Mouse (Mus musculus) lung, embryonic 15.5 days (tissue): ENCODE measurements around the gene Fam196b. TPM values are rescaled to one million over a fixed set of nuclear protein-coding genes. Genes with fewer than 3 reads are reported as not detected.

Source experiments
- ATAC-seq: fragments of 200-750 bp; cut with Nextera tagmentation; 2 replicates; pipeline ENCODE4 v1.8.0; 2017; ENCODE audit warnings: moderate number of reproducible peaks, borderline replicate concordance; ENCODE audit not compliant: low FRiP score, low TSS enrichment; ENCODE audit errors: extremely low read depth
- H3K27ac ChIP-seq: fragments of 300-500 bp; sonication (generic); 2 replicates; pipeline ENCODE4 v1.5.1; 2015; ENCODE audit warnings: moderate library complexity, mild to moderate bottlenecking, inconsistent platforms
- H3K27me3 ChIP-seq: fragments of 300-500 bp; sonication (generic); 2 replicates; pipeline ENCODE4 v1.6.1; 2015; ENCODE audit warnings: inconsistent platforms
- H3K36me3 ChIP-seq: fragments of 300-500 bp; sonication (generic); 2 replicates; pipeline ENCODE4 v1.6.1; 2015; ENCODE audit warnings: inconsistent platforms
- H3K4me1 ChIP-seq: fragments of 300-500 bp; sonication (generic); 2 replicates; pipeline ENCODE4 v1.6.1; 2015; ENCODE audit warnings: inconsistent platforms
- H3K4me2 ChIP-seq: fragments of 300-500 bp; sonication (generic); 2 replicates; pipeline ENCODE4 v1.6.1; 2015; ENCODE audit warnings: inconsistent platforms, mild to moderate bottlenecking, moderate library complexity
- H3K4me3 ChIP-seq: fragments of 300-500 bp; sonication (generic); 2 replicates; pipeline ENCODE4 v1.5.1; 2015; ENCODE audit warnings: mild to moderate bottlenecking, inconsistent platforms
- H3K9ac ChIP-seq: fragments of 300-500 bp; sonication (generic); 2 replicates; pipeline ENCODE4 v1.6.1; 2015; ENCODE audit warnings: inconsistent platforms
- H3K9me3 ChIP-seq: fragments of 300-500 bp; sonication (generic); 2 replicates; pipeline ENCODE4 v1.6.1; 2016; ENCODE audit warnings: inconsistent platforms
- WGBS: fragments of 180-500 bp; shearing (Covaris S2); methylation state at CpG from one replicate; pipeline ENCODE4 v1.1.7; 2015; 5-methylcytosine and 5-hydroxymethylcytosine counted together
- polyA plus RNA-seq: library from polyadenylated mRNA; unstranded; fragments of >200 nt; fragmentation: Nextera tagmentation; extraction: Ambion mirVana; gene quantifications from 2 replicates; pipeline ENCODE4 v1.2.1, GENCODE M21; 2015

Gene Fam196b
- polyA plus RNA-seq, 1 experiment from 2014 or later = 0.06 TPM

GRCm38 (mm10) chr11:34421061-34421460, 106.4 kb downstream of the Fam196b start:
- Histone ChIP-seq H3K4me1 (no peaks in the 10 kb centered on the region), H3K4me3 (no peak overlapping the region), H3K9me3 (no peaks in the 10 kb centered on the region), H3K9ac (no peak overlapping the region), H3K4me2 (no peak overlapping the region), H3K36me3 (no peaks in the 10 kb centered on the region), H3K27me3 (no peaks in the 10 kb centered on the region), H3K27ac (no peak overlapping the region)
- no peak for ATAC-seq
- WGBS = 49% methylated on average over 6 of the region's 6 CpGs

- Histone ChIP-seq H3K9ac (no peak overlapping the region), H3K4me1 (no peaks in the 10 kb centered on the region), H3K9me3 (no peaks in the 10 kb centered on the region), H3K4me3 (no peak overlapping the region), H3K36me3 (no peaks in the 10 kb centered on the region), H3K4me2 (no peak overlapping the region), H3K27ac (no peak overlapping the region), H3K27me3 (no peaks in the 10 kb centered on the region)
- ATAC-seq = no peak
- WGBS = 95% methylated on average over 1 of the region's 1 CpGs
These were observed 109.9 kb downstream of the Fam196b start for GRCm38 (mm10) chr11:34424546-34424945.

DNA sequence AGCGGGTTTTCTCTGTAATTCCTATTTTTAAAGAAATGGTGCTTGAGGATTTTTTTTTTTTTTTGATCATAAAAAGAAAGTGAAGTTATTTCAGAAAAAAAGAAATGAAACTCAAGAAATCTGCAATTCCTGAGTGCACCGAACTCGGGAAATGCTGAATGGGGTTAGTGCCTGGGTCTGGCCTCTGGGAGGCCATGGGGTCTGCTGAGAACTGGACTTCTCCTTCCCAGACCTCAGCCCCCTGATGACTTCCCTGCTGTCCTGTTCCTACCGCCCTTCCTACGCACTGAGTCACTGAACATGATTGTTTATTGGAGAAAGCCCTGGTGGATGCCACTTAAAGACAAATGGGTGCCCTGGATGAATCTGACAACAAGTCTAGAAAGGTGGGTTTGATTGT, 112.6 kb downstream of the Fam196b start:
- ATAC-seq = no peak
- WGBS = 75% methylated on average over 5 of the region's 5 CpGs
- H3K4me1 ChIP-seq = no peaks in the 10 kb centered on the region
- H3K9ac ChIP-seq = no peak overlapping the region
- H3K4me2 ChIP-seq = no peak overlapping the region
- no peaks in the 10 kb centered on the region for H3K36me3 ChIP-seq
- H3K9me3 ChIP-seq = no peaks in the 10 kb centered on the region
- H3K27me3 ChIP-seq = no peaks in the 10 kb centered on the region
- no peak overlapping the region for H3K27ac ChIP-seq
- H3K4me3 ChIP-seq = no peak overlapping the region

DNA sequence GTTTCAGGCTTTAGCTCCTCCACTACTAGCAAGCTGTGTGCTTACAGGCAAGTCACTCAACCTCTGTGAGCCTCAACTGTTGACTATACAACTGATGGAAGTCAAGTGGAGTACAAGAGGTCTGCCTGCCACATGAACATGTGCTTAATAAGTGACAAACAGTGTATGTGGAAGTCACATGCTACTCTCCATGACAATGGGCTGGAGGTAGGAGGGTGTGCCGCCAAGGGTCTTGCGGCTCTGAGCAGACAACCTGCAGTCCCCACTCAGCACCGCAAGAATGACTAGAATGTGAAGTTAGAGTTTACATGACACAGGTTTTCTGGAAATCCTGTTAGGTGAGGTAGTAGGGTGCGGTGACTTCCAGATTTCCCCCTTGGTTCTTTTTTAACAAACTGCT, 116.3 kb downstream of the Fam196b start:
- no peaks in the 10 kb centered on the region for H3K27me3 ChIP-seq
- 43% methylated on average over 4 of the region's 4 CpGs for WGBS

DNA sequence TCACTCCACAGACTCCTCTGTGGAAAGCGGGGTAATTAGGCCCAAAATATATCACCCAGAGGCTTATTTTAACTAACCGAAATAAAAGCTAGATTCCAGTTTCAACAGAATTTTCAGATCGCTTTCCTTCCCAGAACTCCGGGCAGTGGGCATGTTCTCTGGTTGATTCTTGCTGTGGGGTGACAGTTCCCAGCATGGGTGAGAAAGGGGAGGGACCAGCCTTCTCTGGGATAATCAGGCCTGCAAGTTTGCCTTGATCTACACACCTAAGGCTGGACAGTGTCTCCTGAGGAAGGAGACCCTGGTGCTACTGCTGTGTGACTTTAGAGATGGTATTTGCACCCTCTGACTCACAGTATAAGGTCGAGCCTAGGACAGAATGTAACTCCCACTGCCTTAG, 116.7 kb downstream of the Fam196b start:
- H3K4me3 ChIP-seq = no peak overlapping the region
- no peaks in the 10 kb centered on the region for H3K36me3 ChIP-seq
- no peak overlapping the region for H3K9ac ChIP-seq
- H3K27me3 ChIP-seq = no peaks in the 10 kb centered on the region
- H3K4me1 ChIP-seq = no peaks in the 10 kb centered on the region
- no peak for ATAC-seq
- WGBS = 47% methylated on average over 5 of the region's 5 CpGs
- no peak overlapping the region for H3K27ac ChIP-seq
- no peak overlapping the region for H3K4me2 ChIP-seq
- H3K9me3 ChIP-seq = no peaks in the 10 kb centered on the region

More for the DNA sequence above, 116.3 kb downstream of the Fam196b start:
- Histone ChIP-seq H3K36me3 (no peaks in the 10 kb centered on the region), H3K9me3 (no peaks in the 10 kb centered on the region), H3K4me1 (no peaks in the 10 kb centered on the region), H3K4me2 (no peak overlapping the region), H3K4me3 (no peak overlapping the region), H3K9ac (no peak overlapping the region), H3K27ac (no peak overlapping the region)
- ATAC-seq = no peak

- Histone ChIP-seq H3K27me3 (no peaks in the 10 kb centered on the region), H3K4me3 (no peak overlapping the region), H3K4me1 (no peaks in the 10 kb centered on the region), H3K36me3 (no peaks in the 10 kb centered on the region), H3K9ac (no peak overlapping the region), H3K4me2 (no peak overlapping the region), H3K9me3 (no peaks in the 10 kb centered on the region), H3K27ac (no peak overlapping the region)
- no peak for ATAC-seq
- 55% methylated on average over 2 of the region's 2 CpGs for WGBS
These were observed 117.4 kb downstream of the Fam196b start for GRCm38 (mm10) chr11:34431978-34432377.

DNA sequence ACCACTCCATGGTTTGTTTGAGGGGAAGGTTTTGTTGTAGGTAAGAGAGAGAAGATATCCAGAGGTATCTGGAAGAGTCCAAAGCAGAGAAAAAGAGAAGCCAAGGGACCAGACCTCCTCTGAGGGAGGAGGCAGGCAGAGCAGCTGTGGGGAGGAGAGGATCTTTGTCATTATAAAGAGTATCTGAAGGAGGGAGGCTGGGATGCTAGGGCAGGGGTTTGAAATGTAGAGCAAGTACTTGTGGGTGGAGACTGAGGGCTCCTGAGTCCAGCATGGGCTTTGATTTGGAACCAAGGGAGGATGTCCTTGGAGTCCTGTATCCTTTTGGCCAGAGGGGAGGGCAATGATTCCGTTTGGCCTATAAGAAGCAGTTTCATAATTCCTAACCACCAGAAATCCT, 122.8 kb downstream of the Fam196b start:
- ATAC-seq = no peak
- H3K36me3 ChIP-seq = no peaks in the 10 kb centered on the region

GRCm38 (mm10) chr11:34438429-34438828, 123.8 kb downstream of the Fam196b start:
- no peak for ATAC-seq
- Histone ChIP-seq H3K27me3 (no peaks in the 10 kb centered on the region), H3K4me2 (no peak overlapping the region), H3K27ac (no peak overlapping the region), H3K9ac (no peak overlapping the region), H3K9me3 (no peaks in the 10 kb centered on the region), H3K36me3 (no peaks in the 10 kb centered on the region), H3K4me1 (no peaks in the 10 kb centered on the region), H3K4me3 (no peak overlapping the region)
- WGBS = 58% methylated on average over 2 of the region's 2 CpGs

More for the DNA sequence above, 122.8 kb downstream of the Fam196b start:
- no peak overlapping the region for H3K9ac ChIP-seq
- H3K27ac ChIP-seq = no peak overlapping the region
- WGBS = 70% methylated on average over 1 of the region's 1 CpGs
- H3K9me3 ChIP-seq = no peaks in the 10 kb centered on the region
- H3K4me3 ChIP-seq = no peak overlapping the region
- H3K27me3 ChIP-seq = no peaks in the 10 kb centered on the region
- H3K4me1 ChIP-seq = no peaks in the 10 kb centered on the region
- H3K4me2 ChIP-seq = no peak overlapping the region

DNA sequence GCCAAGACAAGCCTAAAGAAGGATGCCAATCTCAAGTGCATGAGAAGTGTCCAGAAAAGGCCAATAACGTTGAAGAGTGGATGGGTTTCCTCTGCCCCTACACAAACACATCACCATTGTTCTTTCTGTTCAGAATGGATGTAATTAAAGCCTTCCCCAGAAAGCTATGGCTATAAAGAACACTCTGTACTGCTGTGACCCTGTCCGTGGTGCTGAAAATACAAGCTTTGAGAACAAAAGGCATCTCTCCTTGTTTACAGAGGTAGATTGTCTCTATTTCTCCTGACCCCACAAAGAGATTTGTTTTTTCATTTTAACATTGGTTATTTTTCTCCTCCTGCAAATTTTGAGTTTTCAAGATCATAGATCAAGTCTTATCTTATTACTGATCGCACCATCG, 133.3 kb downstream of the Fam196b start:
- no peak overlapping the region for H3K4me3 ChIP-seq
- no peaks in the 10 kb centered on the region for H3K27me3 ChIP-seq
- no peak overlapping the region for H3K27ac ChIP-seq
- no peak overlapping the region for H3K4me2 ChIP-seq
- H3K9ac ChIP-seq = no peak overlapping the region
- no peaks in the 10 kb centered on the region for H3K9me3 ChIP-seq
- H3K4me1 ChIP-seq = no peaks in the 10 kb centered on the region
- no peak for ATAC-seq
- H3K36me3 ChIP-seq = no peaks in the 10 kb centered on the region
- WGBS = 40% methylated on average over 4 of the region's 4 CpGs

DNA sequence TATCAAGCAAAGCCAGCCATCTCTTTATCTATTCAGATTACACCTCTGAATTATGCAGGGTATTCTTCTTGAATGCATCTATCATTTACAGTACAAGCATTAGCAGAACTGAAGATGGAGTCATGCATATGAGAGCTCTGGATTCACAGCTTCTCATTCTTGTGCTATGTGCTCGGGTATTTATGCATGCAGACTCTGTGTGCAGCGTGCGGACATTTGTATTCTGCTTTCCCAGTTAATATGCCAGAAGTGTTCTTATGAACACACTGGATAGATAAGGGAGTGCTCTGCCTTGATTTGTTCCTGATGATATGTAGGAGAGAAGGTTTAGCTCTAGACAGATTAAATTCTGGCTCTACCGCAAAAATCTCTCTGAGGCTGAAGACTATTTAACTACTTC, 135.3 kb downstream of the Fam196b start:
- Histone ChIP-seq H3K9ac (no peak overlapping the region), H3K27ac (no peak overlapping the region), H3K4me2 (no peak overlapping the region), H3K9me3 (no peaks in the 10 kb centered on the region), H3K36me3 (no peaks in the 10 kb centered on the region), H3K27me3 (no peaks in the 10 kb centered on the region), H3K4me3 (no peak overlapping the region), H3K4me1 (no peaks in the 10 kb centered on the region)
- 87% methylated on average over 4 of the region's 4 CpGs for WGBS
- no peak for ATAC-seq

- WGBS = 54% methylated on average over 1 of the region's 1 CpGs
- Histone ChIP-seq H3K4me1 (no peaks in the 10 kb centered on the region), H3K9ac (no peak overlapping the region), H3K4me3 (no peak overlapping the region), H3K27me3 (no peaks in the 10 kb centered on the region), H3K27ac (no peak overlapping the region), H3K36me3 (no peaks in the 10 kb centered on the region), H3K4me2 (no peak overlapping the region), H3K9me3 (no peaks in the 10 kb centered on the region)
- no peak for ATAC-seq
These were observed 152.4 kb downstream of the Fam196b start for GRCm38 (mm10) chr11:34467056-34467455.

GRCm38 (mm10) chr11:34468571-34468970, 153.9 kb downstream of the Fam196b start:
- Histone ChIP-seq H3K4me1 (no peaks in the 10 kb centered on the region), H3K4me2 (no peak overlapping the region), H3K36me3 (no peaks in the 10 kb centered on the region), H3K9ac (no peak overlapping the region), H3K27ac (no peak overlapping the region), H3K4me3 (no peak overlapping the region), H3K27me3 (no peaks in the 10 kb centered on the region), H3K9me3 (no peaks in the 10 kb centered on the region)
- WGBS = 60% methylated on average over 3 of the region's 3 CpGs
- no peak for ATAC-seq

GRCm38 (mm10) chr11:34469792-34470191, 155.2 kb downstream of the Fam196b start:
- no peaks in the 10 kb centered on the region for H3K27me3 ChIP-seq
- H3K4me2 ChIP-seq = no peak overlapping the region
- WGBS = 44% methylated on average over 2 of the region's 2 CpGs
- H3K27ac ChIP-seq = no peak overlapping the region
- no peak overlapping the region for H3K9ac ChIP-seq
- no peaks in the 10 kb centered on the region for H3K9me3 ChIP-seq
- H3K4me1 ChIP-seq = no peaks in the 10 kb centered on the region
- H3K36me3 ChIP-seq = no peaks in the 10 kb centered on the region
- no peak for ATAC-seq
- H3K4me3 ChIP-seq = no peak overlapping the region
